Mouse (Mus musculus): ENCODE measurements at regions not wholly inside any gene's neighbourhood (a gene's known extent, or its start where the extent isn't known, plus 50 kb on each side); places are given as distances from the start of the nearest gene placed in this dataset.

GRCm38 (mm10) chr2:174016068-174016467 is 60.0 kb upstream of the Stx16 start:
- 78% methylated on average over 5 of the region's 5 CpGs for WGBS
- no peak overlapping the region for H3K4me2 ChIP-seq (ENCODE audit: low read length)
- H3K4me1 ChIP-seq (ENCODE audit: control insufficient read depth in 2 of 2, insufficient read depth in 2 of 2, low read length in 2 of 2): peaks cover 4 to 6% of the 10 kb centered on the region in 2 experiments; a peak in 3 of 4 replicates
- no peaks in the 10 kb centered on the region for H3K27me3 ChIP-seq (ENCODE audit: control insufficient read depth, insufficient read depth, low read length)
- no peak overlapping the region for H3K4me3 ChIP-seq (ENCODE audit: control insufficient read depth in 1 of 2, insufficient read depth in 1 of 2, low read depth in 1 of 2, low read length in 2 of 2)
- no peak overlapping the region for H3K9ac ChIP-seq (ENCODE audit: low read length)
- no peak overlapping the region for H3K27ac ChIP-seq (replicated peaks in 1 of 2; ENCODE audit: control insufficient read depth in 1 of 2, insufficient read depth in 1 of 2, low read depth in 2 of 2, low read length in 2 of 2)
- H3K9me3 ChIP-seq (ENCODE audit: control insufficient read depth, low read length): no peaks in the 10 kb centered on the region
- ATAC-seq (ENCODE audit: insufficient number of reproducible peaks, insufficient read depth, low FRiP score, low read depth): no peak
- H3K36me3 ChIP-seq (ENCODE audit: control insufficient read depth, insufficient read depth, low read length): no peaks in the 10 kb centered on the region

GRCm38 (mm10) chr2:174017042-174017441 is 59.1 kb upstream of the Stx16 start:
- ATAC-seq (ENCODE audit: insufficient number of reproducible peaks, insufficient read depth, low FRiP score, low read depth): no peak
- 57% methylated on average over 6 of the region's 6 CpGs for WGBS
- Histone ChIP-seq H3K36me3 (ENCODE audit: control insufficient read depth, insufficient read depth, low read length) (no peaks in the 10 kb centered on the region), H3K9me3 (ENCODE audit: control insufficient read depth, low read length) (no peaks in the 10 kb centered on the region), H3K4me3 (ENCODE audit: control insufficient read depth in 1 of 2, insufficient read depth in 1 of 2, low read depth in 1 of 2, low read length in 2 of 2) (no peak overlapping the region), H3K9ac (ENCODE audit: low read length) (no peak overlapping the region), H3K4me1 (ENCODE audit: control insufficient read depth in 2 of 2, insufficient read depth in 2 of 2, low read length in 2 of 2) (no peaks in the 10 kb centered on the region; a peak in 1 of 4 replicates), H3K27me3 (ENCODE audit: control insufficient read depth, insufficient read depth, low read length) (no peaks in the 10 kb centered on the region), H3K4me2 (ENCODE audit: low read length) (no peak overlapping the region), H3K27ac (replicated peaks in 1 of 2; ENCODE audit: control insufficient read depth in 1 of 2, insufficient read depth in 1 of 2, low read depth in 2 of 2, low read length in 2 of 2) (no peak overlapping the region)

- H3K27me3 ChIP-seq (ENCODE audit: control insufficient read depth, insufficient read depth, low read length): no peaks in the 10 kb centered on the region
- 55% methylated on average over 3 of the region's 3 CpGs for WGBS
- H3K27ac ChIP-seq (replicated peaks in 1 of 2; ENCODE audit: control insufficient read depth in 1 of 2, insufficient read depth in 1 of 2, low read depth in 2 of 2, low read length in 2 of 2): no peak overlapping the region
- H3K9me3 ChIP-seq (ENCODE audit: control insufficient read depth, low read length): no peaks in the 10 kb centered on the region
- no peak overlapping the region for H3K4me3 ChIP-seq (ENCODE audit: control insufficient read depth in 1 of 2, insufficient read depth in 1 of 2, low read depth in 1 of 2, low read length in 2 of 2)
- no peak overlapping the region for H3K4me2 ChIP-seq (ENCODE audit: low read length)
- no peaks in the 10 kb centered on the region for H3K36me3 ChIP-seq (ENCODE audit: control insufficient read depth, insufficient read depth, low read length)
- peaks cover 0 to under 1% of the 10 kb centered on the region in 2 experiments; a peak in 1 of 4 replicates for H3K4me1 ChIP-seq (ENCODE audit: control insufficient read depth in 2 of 2, insufficient read depth in 2 of 2, low read length in 2 of 2)
- no peak for ATAC-seq (ENCODE audit: insufficient number of reproducible peaks, insufficient read depth, low FRiP score, low read depth)
- no peak overlapping the region for H3K9ac ChIP-seq (ENCODE audit: low read length)
Observed at GRCm38 (mm10) chr2:174017596-174017995, 58.5 kb upstream of the Stx16 start.

GRCm38 (mm10) chr2:174018002-174018401 is 58.1 kb upstream of the Stx16 start:
- Histone ChIP-seq H3K4me1 (ENCODE audit: control insufficient read depth in 2 of 2, insufficient read depth in 2 of 2, low read length in 2 of 2) (peaks cover 0 to 2% of the 10 kb centered on the region in 2 experiments; a peak in 1 of 4 replicates), H3K36me3 (ENCODE audit: control insufficient read depth, insufficient read depth, low read length) (no peaks in the 10 kb centered on the region), H3K4me2 (ENCODE audit: low read length) (no peak overlapping the region), H3K9ac (ENCODE audit: low read length) (no peak overlapping the region), H3K27me3 (ENCODE audit: control insufficient read depth, insufficient read depth, low read length) (no peaks in the 10 kb centered on the region), H3K9me3 (ENCODE audit: control insufficient read depth, low read length) (no peaks in the 10 kb centered on the region), H3K27ac (replicated peaks in 1 of 2; ENCODE audit: control insufficient read depth in 1 of 2, insufficient read depth in 1 of 2, low read depth in 2 of 2, low read length in 2 of 2) (no peak overlapping the region), H3K4me3 (ENCODE audit: control insufficient read depth in 1 of 2, insufficient read depth in 1 of 2, low read depth in 1 of 2, low read length in 2 of 2) (no peak overlapping the region)
- ATAC-seq (ENCODE audit: insufficient number of reproducible peaks, insufficient read depth, low FRiP score, low read depth): peak; percentile 26; the same call in 1 of the 2 replicates
- 51% methylated on average over 7 of the region's 7 CpGs for WGBS

GRCm38 (mm10) chr2:174018986-174019385 is 57.1 kb upstream of the Stx16 start:
- peaks cover 0 to 3% of the 10 kb centered on the region in 2 experiments; a peak in 1 of 4 replicates for H3K4me1 ChIP-seq (ENCODE audit: control insufficient read depth in 2 of 2, insufficient read depth in 2 of 2, low read length in 2 of 2)
- no peak overlapping the region for H3K27ac ChIP-seq (replicated peaks in 1 of 2; ENCODE audit: control insufficient read depth in 1 of 2, insufficient read depth in 1 of 2, low read depth in 2 of 2, low read length in 2 of 2)
- H3K9me3 ChIP-seq (ENCODE audit: control insufficient read depth, low read length): no peaks in the 10 kb centered on the region
- no peak overlapping the region for H3K4me3 ChIP-seq (ENCODE audit: control insufficient read depth in 1 of 2, insufficient read depth in 1 of 2, low read depth in 1 of 2, low read length in 2 of 2)
- H3K36me3 ChIP-seq (ENCODE audit: control insufficient read depth, insufficient read depth, low read length): no peaks in the 10 kb centered on the region
- no peaks in the 10 kb centered on the region for H3K27me3 ChIP-seq (ENCODE audit: control insufficient read depth, insufficient read depth, low read length)
- no peak overlapping the region for H3K9ac ChIP-seq (ENCODE audit: low read length)
- ATAC-seq (ENCODE audit: insufficient number of reproducible peaks, insufficient read depth, low FRiP score, low read depth): no peak
- no peak overlapping the region for H3K4me2 ChIP-seq (ENCODE audit: low read length)
- WGBS: 94% methylated on average over 4 of the region's 4 CpGs

- no peaks in the 10 kb centered on the region for H3K36me3 ChIP-seq (ENCODE audit: control insufficient read depth, insufficient read depth, low read length)
- H3K4me2 ChIP-seq (ENCODE audit: low read length): no peak overlapping the region
- no peaks in the 10 kb centered on the region for H3K9me3 ChIP-seq (ENCODE audit: control insufficient read depth, low read length)
- H3K27ac ChIP-seq (replicated peaks in 1 of 2; ENCODE audit: control insufficient read depth in 1 of 2, insufficient read depth in 1 of 2, low read depth in 2 of 2, low read length in 2 of 2): no peak overlapping the region
- ATAC-seq (ENCODE audit: insufficient number of reproducible peaks, insufficient read depth, low FRiP score, low read depth): no peak
- no peak overlapping the region for H3K9ac ChIP-seq (ENCODE audit: low read length)
- 80% methylated on average over 4 of the region's 4 CpGs for WGBS
- H3K4me1 ChIP-seq (ENCODE audit: control insufficient read depth in 2 of 2, insufficient read depth in 2 of 2, low read length in 2 of 2): peaks cover 0 to 3% of the 10 kb centered on the region in 2 experiments; a peak in 1 of 4 replicates
- H3K27me3 ChIP-seq (ENCODE audit: control insufficient read depth, insufficient read depth, low read length): no peaks in the 10 kb centered on the region
- no peak overlapping the region for H3K4me3 ChIP-seq (ENCODE audit: control insufficient read depth in 1 of 2, insufficient read depth in 1 of 2, low read depth in 1 of 2, low read length in 2 of 2)
Observed at GRCm38 (mm10) chr2:174019970-174020369, 56.1 kb upstream of the Stx16 start.

GRCm38 (mm10) chr2:174020447-174020846 is 55.7 kb upstream of the Stx16 start:
- Histone ChIP-seq H3K9ac (ENCODE audit: low read length) (no peak overlapping the region), H3K27me3 (ENCODE audit: control insufficient read depth, insufficient read depth, low read length) (no peaks in the 10 kb centered on the region), H3K27ac (replicated peaks in 1 of 2; ENCODE audit: control insufficient read depth in 1 of 2, insufficient read depth in 1 of 2, low read depth in 2 of 2, low read length in 2 of 2) (no peak overlapping the region), H3K36me3 (ENCODE audit: control insufficient read depth, insufficient read depth, low read length) (no peaks in the 10 kb centered on the region), H3K4me2 (ENCODE audit: low read length) (no peak overlapping the region), H3K9me3 (ENCODE audit: control insufficient read depth, low read length) (no peaks in the 10 kb centered on the region), H3K4me3 (ENCODE audit: control insufficient read depth in 1 of 2, insufficient read depth in 1 of 2, low read depth in 1 of 2, low read length in 2 of 2) (no peak overlapping the region), H3K4me1 (ENCODE audit: control insufficient read depth in 2 of 2, insufficient read depth in 2 of 2, low read length in 2 of 2) (peaks cover 0 to 3% of the 10 kb centered on the region in 2 experiments; a peak in 1 of 4 replicates)
- no peak for ATAC-seq (ENCODE audit: insufficient number of reproducible peaks, insufficient read depth, low FRiP score, low read depth)
- 84% methylated on average over 7 of the region's 7 CpGs for WGBS

- Histone ChIP-seq H3K36me3 (ENCODE audit: control insufficient read depth, insufficient read depth, low read length) (no peaks in the 10 kb centered on the region), H3K4me3 (ENCODE audit: control insufficient read depth in 1 of 2, insufficient read depth in 1 of 2, low read depth in 1 of 2, low read length in 2 of 2) (no peak overlapping the region), H3K4me2 (ENCODE audit: low read length) (no peak overlapping the region), H3K27ac (replicated peaks in 1 of 2; ENCODE audit: control insufficient read depth in 1 of 2, insufficient read depth in 1 of 2, low read depth in 2 of 2, low read length in 2 of 2) (no peak overlapping the region), H3K9ac (ENCODE audit: low read length) (no peak overlapping the region), H3K27me3 (ENCODE audit: control insufficient read depth, insufficient read depth, low read length) (no peaks in the 10 kb centered on the region), H3K4me1 (ENCODE audit: control insufficient read depth in 2 of 2, insufficient read depth in 2 of 2, low read length in 2 of 2) (peaks cover 0 to 4% of the 10 kb centered on the region in 2 experiments; a peak in 2 of 4 replicates), H3K9me3 (ENCODE audit: control insufficient read depth, low read length) (no peaks in the 10 kb centered on the region)
- 91% methylated on average over 3 of the region's 3 CpGs for WGBS
- no peak for ATAC-seq (ENCODE audit: insufficient number of reproducible peaks, insufficient read depth, low FRiP score, low read depth)
Observed at GRCm38 (mm10) chr2:174021538-174021937, 54.6 kb upstream of the Stx16 start.

Measured in heart, embryonic 14.5 days (tissue).